Mouse (Mus musculus): ENCODE data around the gene Grik4. TPM values are rescaled to one million over a fixed set of nuclear protein-coding genes. Genes with fewer than 3 reads are reported as not detected.

The Grik4 gene
- polyA plus RNA-seq, 1 experiment, result 0.90 TPM

DNA sequence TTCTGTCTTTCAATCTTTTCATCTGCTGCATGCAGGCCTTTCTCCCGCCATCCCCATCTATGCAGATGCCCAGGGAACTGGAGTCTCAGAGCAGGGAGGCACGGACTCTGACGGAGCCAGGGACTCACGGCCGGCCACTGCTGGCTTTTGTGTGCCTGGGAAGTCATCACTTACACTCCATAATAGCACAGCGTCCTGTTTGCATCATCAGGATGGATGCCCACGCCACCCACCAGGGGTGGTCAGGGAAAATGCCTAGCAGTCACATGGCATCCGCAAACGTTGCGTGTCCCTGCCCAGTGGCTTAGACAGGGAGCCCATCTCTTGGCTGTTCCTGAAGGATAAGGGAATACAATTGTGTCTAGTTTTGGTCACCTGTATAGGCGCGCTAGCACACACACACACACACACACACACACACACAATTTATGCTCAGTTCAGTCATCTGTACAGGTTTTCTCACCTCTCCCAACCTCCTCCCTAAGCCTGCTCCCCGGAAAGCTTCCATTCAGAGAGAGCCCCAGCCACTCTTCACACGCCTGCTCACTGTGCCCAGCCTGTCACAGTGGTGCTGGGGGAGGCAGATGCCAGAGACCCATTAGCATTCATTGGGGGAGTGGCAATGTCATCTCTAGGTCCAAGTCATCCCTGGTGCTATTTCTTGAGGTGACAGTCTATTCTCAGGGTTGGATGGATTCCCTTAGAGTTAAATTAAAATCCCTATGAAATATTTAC is 370.5 kb downstream of the Grik4 start:
- DNase-seq (ENCODE audit: low read depth), result no peak

DNA sequence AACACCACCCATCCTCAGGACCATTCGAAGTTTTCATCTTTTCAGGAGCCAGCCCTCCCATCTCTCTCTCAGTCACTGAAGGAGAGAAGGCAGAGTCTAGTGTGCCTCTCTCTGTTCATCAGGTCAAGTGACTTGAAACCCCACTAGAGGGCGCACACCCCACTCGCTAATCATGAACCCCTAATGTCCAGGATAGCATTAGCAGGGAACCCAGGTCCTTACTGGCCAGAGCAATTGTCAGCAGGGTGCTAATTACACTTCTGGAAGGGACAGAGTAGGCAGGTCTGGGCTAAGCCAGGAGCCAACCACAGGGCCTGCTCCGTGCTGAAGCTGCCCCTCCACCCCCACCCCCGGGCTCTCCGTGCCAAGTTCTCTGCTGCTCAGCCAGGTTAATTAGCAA is 371.1 kb downstream of the Grik4 start:
- peak; percentile 6 for DNase-seq (ENCODE audit: low read depth)

DNA sequence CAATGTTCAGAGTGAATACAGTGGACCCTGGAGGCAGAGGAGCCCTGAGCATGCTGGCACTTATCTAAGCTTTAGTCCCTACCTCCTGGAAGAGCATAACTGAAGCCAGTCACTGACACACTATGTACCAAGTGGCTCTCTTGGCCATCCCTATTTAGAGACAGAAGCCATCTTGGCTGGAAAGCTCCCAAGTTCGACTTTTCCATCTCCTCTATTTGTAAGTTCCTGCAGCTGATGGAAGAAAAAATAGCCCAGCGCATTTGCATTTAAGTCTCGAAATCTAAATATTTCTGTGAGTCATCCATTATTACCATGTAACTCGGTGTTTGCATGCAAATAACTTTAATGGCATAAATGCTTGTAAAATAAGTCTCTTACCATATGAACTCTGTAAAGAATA is 378.4 kb downstream of the Grik4 start:
- DNase-seq (ENCODE audit: low read depth), result no peak

DNA sequence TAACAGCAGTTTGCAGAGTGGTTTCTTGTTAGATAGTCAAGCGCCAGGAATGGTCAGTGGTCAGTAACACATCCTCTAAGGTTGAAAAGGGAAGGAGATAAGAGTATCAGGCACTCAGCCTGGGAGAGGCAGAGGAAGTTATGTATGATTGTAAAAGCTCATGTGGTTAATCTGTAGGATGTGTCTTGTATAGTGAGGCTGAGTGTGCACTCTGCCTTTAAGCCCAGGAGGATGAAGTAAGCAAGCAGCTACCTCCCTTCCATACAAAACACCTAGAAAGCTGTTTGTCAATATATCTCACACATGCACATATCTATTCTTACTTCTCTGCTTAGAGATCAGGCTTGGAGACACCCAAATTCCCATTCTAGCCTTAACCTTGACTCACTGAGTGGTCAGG is 389.1 kb downstream of the Grik4 start:
- DNase-seq (ENCODE audit: low read depth), result no peak

DNA sequence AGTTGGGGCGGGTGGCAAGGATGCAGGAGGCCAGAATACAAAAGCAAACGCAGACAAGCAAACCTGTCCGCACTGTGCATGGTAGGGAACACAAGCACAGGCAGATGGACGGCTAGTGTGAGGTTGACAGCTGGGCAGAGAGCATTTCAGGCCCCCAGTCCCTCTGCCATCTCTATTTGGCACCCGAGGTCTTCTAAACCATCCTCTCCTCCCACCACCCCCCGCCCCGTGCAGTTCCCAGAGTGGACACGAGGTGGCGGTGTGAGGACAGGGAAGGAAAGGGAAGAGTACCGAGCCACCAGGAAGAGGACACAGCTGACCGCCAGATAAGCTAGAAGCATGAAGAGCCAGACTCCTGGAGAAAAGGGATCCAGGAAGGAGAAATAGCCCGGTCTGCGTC is 394.2 kb downstream of the Grik4 start:
- DNase-seq (ENCODE audit: low read depth), result no peak

DNA sequence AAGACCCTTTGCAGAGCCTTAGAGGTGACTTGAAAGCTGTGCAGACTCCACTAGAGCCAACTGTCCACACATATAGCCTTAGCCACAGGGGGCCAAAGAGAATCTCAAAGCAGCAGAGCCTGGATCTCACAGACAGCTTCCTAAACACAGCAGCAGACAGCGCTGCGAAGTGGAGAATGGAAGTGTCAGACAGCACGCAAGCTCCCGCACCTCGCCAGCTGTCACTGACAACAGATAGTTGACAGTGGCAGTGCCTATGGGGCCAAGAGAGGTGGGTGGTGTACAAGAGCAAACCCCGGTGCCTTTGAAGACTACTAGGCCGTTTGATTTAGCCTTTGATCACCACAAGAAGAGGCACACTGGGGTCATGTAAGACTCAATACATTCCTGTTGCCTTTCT is 395.3 kb downstream of the Grik4 start:
- no peak for DNase-seq (ENCODE audit: low read depth)

DNA sequence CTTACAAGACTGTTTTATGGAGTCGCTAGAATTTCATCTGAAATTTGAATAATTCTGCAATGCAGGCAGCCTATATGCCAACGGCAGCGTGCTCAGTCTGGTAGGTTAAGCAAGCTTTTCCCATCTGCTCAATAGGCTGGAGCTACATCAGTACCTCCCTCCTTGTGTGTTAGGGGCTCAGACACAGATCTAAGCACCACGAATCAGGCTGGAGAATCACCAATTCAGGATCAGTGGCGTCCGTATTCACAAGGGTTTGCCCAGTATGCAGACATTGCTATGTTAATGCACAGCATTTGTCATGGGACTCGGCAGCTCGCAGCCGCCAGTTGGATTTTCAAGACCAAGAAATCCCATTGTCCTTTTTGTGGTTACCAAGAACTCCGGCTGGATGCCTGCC is 399.8 kb downstream of the Grik4 start:
- no peak for DNase-seq (ENCODE audit: low read depth)

DNA sequence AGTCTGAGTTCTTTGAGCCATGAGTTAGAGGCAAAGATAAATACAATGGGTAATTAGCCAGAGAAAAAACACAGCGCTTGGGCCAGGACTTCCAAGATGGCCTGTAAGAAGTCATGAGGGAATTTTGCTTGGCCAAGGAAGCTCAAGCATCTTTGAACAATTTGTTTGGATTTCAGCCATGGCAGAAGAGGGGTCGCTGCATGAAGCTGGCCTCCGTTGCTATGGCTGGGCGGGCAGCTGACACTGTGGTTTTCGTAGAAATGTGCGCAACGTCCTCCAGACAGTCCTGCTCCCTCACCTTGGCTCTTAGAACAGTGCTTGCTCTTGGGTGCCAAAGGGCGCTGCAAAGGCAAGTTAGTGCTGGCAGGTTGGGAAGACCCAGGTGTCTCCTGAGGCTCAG is 410.8 kb downstream of the Grik4 start:
- no peak for DNase-seq (ENCODE audit: low read depth)

DNA sequence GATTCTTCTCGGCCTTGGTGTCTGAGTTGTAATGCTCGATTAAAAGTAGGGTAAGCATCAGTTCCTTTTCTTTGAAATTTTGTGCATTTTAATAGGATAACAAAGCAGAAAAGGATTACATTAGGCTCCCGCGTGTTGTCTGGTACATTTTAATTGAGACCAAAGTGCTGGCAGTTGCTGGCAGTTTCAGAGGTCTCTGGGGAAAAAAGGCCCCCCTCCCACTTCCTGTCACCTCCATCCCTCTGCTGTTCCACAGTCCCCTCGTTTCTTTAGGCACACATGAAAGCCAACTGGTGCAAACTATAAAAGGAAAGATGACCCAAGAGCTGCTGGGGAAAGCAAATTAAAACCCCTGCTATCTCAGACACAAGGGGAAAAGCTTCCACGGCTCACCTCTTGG is 411.3 kb downstream of the Grik4 start:
- DNase-seq (ENCODE audit: low read depth), result no peak

DNA sequence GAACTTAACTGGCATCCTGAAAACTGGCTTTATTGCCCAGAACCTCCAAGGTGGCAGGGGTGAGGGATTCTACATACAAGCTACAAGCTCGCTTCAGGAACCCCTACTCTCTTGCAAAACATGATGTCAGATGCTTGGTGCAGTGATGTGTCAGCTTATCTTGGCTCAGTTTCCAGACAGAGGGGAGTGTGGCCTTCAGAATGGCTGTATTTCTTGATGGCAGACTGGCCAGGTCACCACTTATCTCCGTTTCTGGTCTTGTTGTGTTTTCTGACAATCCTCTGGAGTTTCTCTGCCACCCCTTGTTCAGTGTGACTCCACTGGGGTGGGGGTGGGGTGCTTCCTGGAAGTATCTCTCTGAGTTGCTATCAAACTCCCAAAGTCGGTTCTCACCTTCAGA is 412.3 kb downstream of the Grik4 start:
- no peak for DNase-seq (ENCODE audit: low read depth)

DNA sequence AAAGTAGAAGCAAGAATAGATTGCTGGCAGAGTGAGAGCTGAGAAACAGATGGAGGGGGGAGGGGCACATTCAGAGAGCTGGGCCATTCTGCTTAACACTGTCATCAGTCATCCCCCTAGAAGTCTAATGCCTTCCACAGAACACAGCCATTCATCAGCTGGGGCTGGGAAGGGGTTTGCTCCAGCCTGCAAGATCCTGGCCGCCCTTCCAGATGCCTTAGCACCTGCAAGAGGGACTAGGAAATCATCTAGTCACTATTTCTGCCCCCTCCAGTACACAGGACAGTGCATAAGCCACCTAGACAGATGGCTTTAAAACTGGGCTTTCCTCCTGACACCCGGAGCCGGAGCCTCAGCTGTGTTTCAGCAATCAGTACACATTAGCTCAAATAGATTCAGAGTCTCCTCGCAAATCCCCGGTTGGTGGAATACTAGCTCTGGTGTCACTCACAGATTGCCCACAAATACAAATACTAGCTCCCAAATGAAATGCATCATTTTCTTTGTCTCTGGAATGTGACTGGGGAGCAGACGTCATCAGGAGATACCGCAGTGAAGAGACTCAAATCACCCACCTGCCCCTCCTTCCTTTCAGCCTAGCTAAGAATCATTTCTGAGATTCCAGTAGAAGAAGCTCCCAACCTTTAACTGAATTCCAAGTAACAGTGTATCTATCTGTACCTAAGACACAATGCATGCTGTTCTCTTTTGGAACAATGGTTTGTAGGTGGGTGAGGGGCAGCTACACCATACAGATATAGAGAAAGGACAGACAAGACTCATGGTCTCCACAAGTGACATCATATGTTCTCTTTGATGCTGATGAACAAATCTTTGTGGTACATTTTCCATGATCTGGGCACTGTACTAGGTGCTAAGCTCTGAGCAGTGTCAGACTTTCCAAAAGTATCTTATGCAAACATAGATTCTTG is 413.8 kb downstream of the Grik4 start:
- DNase-seq (ENCODE audit: low read depth), result no peak

DNA sequence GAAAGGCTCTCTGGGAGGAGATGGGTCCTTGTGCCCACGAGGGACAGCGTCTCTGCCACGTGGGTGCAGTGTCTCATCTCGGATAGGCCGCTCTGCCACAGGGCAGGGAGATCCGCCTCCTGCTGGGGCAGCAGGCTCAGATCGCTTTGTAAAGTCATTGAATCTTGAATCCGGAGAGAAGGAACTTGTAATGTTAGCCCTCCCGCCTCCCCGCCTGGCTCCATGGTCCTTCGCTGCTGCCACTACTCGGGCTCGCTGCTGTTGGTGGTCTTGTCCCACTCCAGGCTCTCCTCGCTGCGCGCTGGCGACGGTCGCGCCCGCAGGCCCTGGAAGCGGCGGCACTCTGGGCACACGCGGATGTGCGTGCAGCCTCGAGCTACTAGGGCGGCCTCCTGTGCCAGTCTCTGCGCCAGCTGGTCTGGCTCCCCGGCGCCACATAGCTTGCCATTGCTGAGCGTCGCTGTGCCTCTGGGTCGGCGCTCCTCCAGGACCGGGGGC is 423.7 kb downstream of the Grik4 start:
- no peak for DNase-seq (ENCODE audit: low read depth)

DNA sequence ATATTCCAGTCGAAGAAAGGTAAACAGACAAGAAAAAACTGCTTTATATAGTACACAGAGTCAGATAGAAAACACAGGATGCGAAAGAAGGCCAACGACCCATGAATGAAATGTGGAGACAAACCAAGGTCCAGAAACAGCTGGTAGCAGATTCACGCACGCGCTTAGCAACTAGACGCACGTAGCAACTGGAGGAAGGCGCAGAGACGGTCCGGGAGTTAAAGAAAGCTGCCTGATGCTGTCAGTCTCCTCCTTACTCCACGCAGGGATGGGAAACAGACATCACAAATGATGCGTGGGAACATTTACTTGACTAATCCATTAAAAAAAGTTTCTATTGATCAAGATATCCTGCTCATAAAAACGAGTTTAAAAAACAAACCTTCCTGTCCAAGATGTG is 426.1 kb downstream of the Grik4 start:
- DNase-seq (ENCODE audit: low read depth), result no peak

DNA sequence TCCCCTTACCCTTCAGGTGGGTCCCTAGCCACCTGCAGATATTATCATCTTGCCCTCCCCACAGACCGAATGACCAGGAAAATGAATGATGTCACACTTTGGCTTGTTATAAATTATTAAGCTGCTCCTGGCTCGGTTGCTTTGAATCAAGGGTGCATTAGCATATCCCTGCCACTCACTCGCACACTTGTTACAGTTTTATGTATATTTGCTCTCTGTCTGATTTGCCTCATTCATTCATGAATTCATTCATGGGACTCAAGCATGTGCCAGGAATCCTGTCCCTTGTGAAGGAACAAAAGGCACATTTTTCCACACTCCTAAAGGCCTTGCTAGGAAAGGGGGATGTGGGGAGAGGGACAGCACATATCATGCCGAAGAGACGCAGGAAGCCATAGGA is 431.1 kb downstream of the Grik4 start:
- DNase-seq (ENCODE audit: low read depth), result no peak

DNA sequence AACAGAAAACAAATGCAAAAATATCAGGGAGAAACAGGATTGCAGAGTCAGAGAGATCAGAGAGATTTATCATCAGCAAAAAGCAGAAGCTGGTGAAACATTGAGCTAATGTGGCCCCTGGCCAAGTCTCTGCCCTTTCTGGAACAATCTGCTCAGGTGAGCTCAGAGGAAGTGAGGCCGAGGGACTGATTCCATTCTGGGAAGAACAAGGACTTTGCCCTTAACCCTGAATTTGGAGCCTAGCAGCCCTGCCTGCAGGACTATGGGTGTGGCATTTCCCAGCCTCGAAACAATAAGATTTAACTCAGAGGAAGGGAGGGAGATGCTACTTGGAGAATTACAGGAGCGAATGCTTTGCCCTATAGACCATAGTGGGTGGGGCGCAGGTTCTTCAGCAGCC is 432.0 kb downstream of the Grik4 start:
- no peak for DNase-seq (ENCODE audit: low read depth)

DNA sequence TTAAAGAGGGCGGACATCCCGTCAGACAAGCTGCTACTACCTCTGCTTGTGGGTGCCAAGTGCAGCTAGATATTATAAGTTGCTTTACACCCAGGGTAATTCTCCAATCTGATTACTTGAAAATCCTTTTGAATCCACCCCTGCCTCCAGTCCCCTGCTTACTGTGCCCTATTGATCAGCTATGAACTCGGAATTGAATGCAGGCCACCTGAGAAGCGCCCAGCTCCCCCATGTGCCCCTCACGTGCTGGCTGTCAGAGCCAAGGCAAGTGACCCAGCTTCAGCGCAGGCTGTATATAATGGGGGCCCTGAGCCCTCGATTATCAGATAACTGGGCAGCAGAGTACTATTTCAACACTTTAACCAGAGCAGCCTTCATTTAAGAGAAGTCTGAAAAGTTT is 436.1 kb downstream of the Grik4 start:
- DNase-seq (ENCODE audit: low read depth), result no peak

DNA sequence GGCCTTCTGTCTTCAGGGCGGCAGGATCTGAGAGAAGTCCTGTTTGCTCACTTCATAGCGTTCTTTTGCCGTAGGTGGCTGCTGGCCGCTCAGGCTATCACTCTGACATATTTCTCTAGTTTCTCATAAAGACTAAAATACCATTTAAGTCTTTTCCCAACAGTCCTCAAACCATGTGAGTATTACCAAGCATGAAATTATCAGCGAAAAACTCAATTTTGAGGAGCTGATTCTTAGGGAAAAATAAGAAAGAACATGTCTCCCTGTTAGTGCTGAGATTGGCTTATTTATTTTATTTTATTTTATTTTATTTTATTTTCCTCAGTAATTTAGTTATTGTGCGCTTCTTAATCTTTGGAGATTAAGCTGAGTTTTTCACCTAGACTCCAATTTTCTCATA is 436.6 kb downstream of the Grik4 start, which contains the start of gene Tbcel:
Tbcel (minus strand) TSS at position 101 of the 400 bp plus-strand sequence.
- DNase-seq (ENCODE audit: low read depth), result no peak

DNA sequence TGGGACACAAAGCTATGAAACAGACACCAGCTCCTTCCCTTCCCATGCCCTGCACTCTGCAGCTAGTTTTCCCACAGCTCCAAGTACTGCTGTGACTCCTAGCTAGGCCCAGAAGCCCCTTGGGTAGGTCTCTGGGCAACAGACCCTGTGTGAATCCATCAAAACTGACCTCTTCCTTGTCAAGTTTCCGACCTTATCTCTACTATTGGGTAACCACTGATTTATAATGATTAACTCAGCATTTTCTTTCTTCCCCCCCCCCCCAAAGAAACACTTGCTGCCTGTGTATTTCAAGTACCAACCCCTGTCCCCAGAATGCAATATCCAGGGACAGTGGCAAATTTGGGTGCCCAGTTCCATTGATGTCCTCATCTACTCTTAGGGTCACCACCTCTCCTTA is 437.3 kb downstream of the Grik4 start:
- no peak for DNase-seq (ENCODE audit: low read depth)

DNA sequence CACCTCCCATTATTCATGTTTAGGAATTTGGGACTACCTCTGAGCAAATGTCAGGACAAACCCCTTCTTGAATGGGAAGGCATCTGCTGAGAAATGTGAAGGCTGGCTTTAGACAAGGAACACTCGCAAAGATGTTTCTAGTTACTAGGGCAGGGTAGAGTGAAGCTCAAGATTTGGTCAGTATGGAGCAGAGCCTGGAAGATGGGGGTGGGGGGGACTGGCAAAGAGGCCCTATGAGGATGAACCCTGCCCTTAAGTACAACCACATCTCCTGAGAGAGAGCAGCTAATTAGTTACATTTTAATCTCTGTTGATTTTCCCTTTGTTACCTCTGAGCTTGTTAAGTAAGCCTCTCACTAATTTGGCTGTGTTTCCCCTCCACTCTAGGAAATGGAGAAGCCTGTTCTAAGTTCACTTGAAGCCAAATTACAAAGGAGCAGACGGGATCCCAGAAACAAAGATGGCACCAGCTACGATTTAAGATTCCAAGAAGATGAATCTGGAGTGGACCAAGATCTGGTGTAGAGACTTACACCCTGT is 439.3 kb downstream of the Grik4 start:
- no peak for DNase-seq (ENCODE audit: low read depth)

DNA sequence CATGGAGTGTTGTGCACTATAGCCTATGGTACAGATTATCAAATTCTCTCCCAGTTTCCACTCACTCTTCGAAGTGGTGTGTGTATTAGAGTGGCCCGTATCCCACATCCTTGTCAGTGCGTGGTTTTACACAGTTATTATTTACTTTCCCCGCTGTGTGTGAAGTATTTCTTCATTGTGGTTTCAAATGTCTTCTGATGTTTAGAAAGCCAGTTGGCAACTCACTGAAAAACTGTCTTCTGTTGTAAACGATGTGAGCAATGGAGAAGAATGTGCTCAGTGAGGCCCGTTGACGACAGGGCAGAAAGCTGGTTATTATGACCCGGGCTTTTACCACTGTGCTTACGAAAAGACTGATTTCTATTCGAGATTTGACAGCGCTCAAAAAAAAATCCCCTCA is 439.7 kb downstream of the Grik4 start:
- DNase-seq (ENCODE audit: low read depth), result no peak

DNA sequence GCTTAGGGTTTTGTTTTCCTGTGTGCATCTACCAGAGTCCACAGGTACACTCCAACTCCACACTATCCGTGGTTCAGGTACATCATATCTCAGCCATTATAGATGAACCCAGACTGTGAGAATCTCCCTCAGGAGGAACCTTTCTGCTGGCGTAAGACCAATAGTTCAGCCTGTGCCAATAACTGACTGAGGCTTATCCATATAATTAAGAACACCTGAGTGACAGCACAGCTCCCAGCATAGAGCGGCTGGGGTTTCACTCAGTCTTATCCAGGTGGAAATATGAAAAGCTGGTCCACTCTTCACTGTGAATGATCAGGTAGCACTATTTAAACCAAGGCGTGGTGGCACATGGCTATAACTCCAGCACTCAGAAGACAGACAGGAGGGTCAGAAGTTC is 440.6 kb downstream of the Grik4 start:
- no peak for DNase-seq (ENCODE audit: low read depth)

DNA sequence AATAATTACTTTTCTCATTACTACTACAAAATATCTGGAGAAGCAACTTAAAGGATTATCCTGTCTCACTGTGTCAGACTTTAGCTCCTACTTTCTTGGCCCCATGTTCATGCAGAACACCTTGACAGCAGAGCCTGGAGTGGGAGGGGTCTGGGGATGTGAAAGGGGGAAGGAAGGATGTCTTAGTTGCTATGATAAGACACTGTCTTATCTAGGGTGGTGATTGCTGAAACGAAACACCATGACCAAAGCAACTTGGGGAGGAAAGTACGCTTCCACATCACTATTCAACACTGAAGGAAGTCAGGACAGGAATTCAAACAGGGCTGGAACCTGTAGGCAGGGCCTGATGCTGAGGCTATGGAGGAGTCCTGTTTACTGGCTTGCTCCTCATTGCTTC is 448.0 kb downstream of the Grik4 start:
- DNase-seq (ENCODE audit: low read depth), result no peak

DNA sequence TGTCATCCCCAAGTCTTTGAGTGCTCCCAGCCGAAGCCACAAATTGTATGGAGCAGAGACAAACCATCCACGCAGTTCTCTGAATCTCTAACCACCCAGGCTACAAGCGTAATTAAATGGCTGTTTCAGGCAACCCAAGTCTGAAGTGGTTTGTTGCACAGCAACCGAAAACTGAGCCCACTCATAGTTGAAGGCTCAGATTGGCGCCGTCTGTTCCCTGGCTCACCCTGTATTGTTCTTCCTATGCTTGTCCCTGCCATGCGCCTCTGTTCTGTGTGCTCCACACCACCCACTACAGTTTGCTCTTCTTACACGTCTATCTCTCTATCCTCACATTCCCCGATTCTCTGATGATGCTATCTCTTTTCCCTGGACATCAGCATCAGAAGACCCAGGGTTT is 452.5 kb downstream of the Grik4 start:
- no peak for DNase-seq (ENCODE audit: low read depth)
